Mouse (Mus musculus): ENCODE measurements around the gene Kdm6b. TPM values are rescaled to one million over a fixed set of nuclear protein-coding genes. Genes with fewer than 3 reads are reported as not detected.

Gene Kdm6b
- polyA plus RNA-seq, 1 experiment: 23.3 TPM

DNA sequence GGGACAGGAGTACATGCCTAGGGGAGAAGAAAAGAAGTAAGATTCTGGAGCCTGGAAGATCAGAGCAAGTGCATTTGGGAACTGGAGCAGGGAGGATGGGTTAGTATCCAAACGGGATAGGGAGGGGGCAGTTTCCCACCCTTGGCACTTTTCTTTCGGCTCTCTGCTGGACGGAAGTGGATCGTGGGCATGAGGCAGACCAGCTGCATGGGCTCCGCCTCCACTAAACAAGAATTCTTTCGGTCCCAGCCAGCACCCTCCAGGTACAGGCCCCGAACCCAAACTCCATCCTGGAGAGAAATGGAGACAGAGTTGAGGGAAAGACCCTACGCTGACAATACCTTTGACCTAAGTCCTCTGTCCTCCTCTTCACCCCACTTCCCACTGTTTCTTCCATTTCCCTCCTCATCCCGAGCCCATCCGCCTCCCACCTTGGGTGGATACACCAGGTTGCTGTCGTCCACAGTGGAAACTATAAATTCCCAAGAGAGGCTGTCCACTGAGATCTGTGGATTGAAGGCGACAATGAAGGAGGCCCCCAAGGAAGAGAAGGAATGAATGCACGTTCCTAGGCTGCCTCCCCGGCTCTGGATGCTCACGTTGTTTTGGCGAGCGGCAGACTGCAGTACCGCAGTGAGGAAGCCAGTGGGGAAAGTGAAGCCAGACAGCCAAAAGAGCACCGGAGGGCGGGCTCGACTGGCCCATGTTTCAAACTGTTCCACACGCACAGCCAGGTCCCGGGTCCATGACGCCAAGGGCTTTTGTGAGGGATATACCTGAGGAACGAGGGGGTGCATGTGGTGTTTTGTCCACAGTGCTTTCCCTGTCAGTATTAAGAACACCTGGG is 7.9 kb upstream of the Kdm6b start:
- Histone ChIP-seq H3K27me3 (ENCODE audit: control insufficient read depth, insufficient read depth, low read length, poor library complexity, severe bottlenecking) (no peaks in the 10 kb centered on the region), H3K36me3 (ENCODE audit: control insufficient read depth, insufficient read depth, low read length, poor library complexity, severe bottlenecking) (no peaks in the 10 kb centered on the region), H3K4me1 (ENCODE audit: control insufficient read depth, insufficient read depth, low read length) (peaks cover 5% of the 10 kb centered on the region), H3K9ac (ENCODE audit: low read depth, poor library complexity, severe bottlenecking) (0 out of 2 replicates have a peak overlapping the region, but pooled peaks have one; percentile 8), H3K27ac (ENCODE audit: insufficient read depth, low read length) (no peak overlapping the region), H3K9me3 (replicated peaks; ENCODE audit: control insufficient read depth, insufficient read depth, low read length, poor library complexity, severe bottlenecking) (no peaks in the 10 kb centered on the region), H3K4me3 (ENCODE audit: low read depth, low read length) (no peak overlapping the region)
- TF ChIP-seq CTCF (IDR thresholded peaks at IDR 0.05; ENCODE audit: low read depth, low read length) (no peak), POLR2A (IDR thresholded peaks at IDR 0.05; ENCODE audit: insufficient read depth, low read length) (no peak)

DNA sequence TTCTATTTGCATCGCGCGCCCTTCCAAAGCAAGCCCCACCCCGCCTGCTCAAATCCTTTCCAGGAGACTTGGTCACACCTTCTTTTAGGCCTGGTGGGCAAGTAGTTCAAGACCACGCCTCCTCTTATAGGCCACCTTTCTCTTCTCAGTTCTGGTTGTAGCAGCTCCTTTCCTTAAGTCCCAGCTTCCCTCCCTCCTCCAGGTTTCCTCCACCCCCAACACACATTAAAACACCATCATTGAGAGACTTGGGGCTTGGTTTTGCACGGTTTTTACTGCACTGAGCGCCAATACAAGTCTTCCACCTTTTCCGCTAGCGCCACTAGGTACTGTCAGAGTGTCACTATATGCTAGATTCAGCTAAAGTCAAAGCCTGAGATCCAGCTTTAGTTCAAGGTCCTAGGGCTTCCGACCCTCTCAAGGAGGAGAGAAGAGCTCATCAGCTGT is 7.1 kb upstream of the Kdm6b start:
- Histone ChIP-seq H3K9me3 (replicated peaks; ENCODE audit: control insufficient read depth, insufficient read depth, low read length, poor library complexity, severe bottlenecking) (no peaks in the 10 kb centered on the region), H3K27ac (ENCODE audit: insufficient read depth, low read length) (no peak overlapping the region), H3K27me3 (ENCODE audit: control insufficient read depth, insufficient read depth, low read length, poor library complexity, severe bottlenecking) (no peaks in the 10 kb centered on the region), H3K9ac (ENCODE audit: low read depth, poor library complexity, severe bottlenecking) (0 out of 2 replicates have a peak overlapping the region, but pooled peaks have one; percentile 8), H3K36me3 (ENCODE audit: control insufficient read depth, insufficient read depth, low read length, poor library complexity, severe bottlenecking) (no peaks in the 10 kb centered on the region), H3K4me3 (ENCODE audit: low read depth, low read length) (peak overlapping the region; percentile 76), H3K4me1 (ENCODE audit: control insufficient read depth, insufficient read depth, low read length) (peaks cover 5% of the 10 kb centered on the region)
- TF ChIP-seq POLR2A (IDR thresholded peaks at IDR 0.05; ENCODE audit: insufficient read depth, low read length) (no peak), CTCF (IDR thresholded peaks at IDR 0.05; ENCODE audit: low read depth, low read length) (no peak), EP300 (IDR thresholded peaks at IDR 0.05; ENCODE audit: insufficient read depth, low read depth, low read length) (no peak)

DNA sequence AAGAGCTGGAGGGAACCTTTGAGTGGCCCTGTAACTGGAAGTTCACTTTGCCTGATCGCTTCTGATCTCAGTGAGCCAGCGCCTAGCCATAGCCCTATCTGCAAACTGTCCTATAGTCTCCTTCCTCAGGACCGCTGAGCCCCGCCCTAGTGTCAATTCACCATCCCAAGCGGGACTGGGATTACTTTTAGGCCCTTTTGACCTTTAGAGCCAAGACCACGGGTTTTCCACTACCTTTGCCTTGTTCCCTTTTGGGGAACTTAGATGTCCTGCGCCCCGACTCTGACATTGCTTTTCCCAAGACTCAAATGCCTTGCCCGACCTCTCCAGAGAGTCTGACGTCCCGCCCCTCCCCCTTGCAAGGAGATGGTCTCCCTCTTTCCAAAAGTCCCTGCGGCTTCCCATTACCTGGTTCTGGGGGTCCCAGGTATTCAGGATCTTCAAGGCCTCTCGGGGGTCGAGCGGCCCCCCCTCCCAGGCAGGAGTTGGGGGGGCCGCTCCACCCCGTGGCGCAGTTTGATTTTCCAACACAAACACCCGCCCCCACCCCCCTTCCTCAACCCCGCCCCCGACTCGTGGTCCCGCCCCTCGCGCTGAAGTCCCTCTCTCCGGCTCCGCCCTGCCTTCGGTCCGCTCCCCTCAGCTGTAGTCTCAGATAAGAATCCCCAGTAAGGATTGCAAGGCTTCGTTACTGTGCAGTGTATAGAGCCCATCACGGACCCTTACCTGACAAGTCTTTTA is 6.5 kb upstream of the Kdm6b start:
- Histone ChIP-seq H3K9me3 (replicated peaks; ENCODE audit: control insufficient read depth, insufficient read depth, low read length, poor library complexity, severe bottlenecking) (no peaks in the 10 kb centered on the region), H3K9ac (ENCODE audit: low read depth, poor library complexity, severe bottlenecking) (peak overlapping the region; percentile 16; the same call in 1 of the 2 replicates), H3K27me3 (ENCODE audit: control insufficient read depth, insufficient read depth, low read length, poor library complexity, severe bottlenecking) (no peaks in the 10 kb centered on the region), H3K27ac (ENCODE audit: insufficient read depth, low read length) (no peak overlapping the region), H3K4me1 (ENCODE audit: control insufficient read depth, insufficient read depth, low read length) (peaks cover 5% of the 10 kb centered on the region), H3K36me3 (ENCODE audit: control insufficient read depth, insufficient read depth, low read length, poor library complexity, severe bottlenecking) (no peaks in the 10 kb centered on the region), H3K4me3 (ENCODE audit: low read depth, low read length) (peak overlapping the region; percentile 76)
- TF ChIP-seq EP300 (IDR thresholded peaks at IDR 0.05; ENCODE audit: insufficient read depth, low read depth, low read length) (no peak), POLR2A (IDR thresholded peaks at IDR 0.05; ENCODE audit: insufficient read depth, low read length) (no peak), CTCF (IDR thresholded peaks at IDR 0.05; ENCODE audit: low read depth, low read length) (no peak)

DNA sequence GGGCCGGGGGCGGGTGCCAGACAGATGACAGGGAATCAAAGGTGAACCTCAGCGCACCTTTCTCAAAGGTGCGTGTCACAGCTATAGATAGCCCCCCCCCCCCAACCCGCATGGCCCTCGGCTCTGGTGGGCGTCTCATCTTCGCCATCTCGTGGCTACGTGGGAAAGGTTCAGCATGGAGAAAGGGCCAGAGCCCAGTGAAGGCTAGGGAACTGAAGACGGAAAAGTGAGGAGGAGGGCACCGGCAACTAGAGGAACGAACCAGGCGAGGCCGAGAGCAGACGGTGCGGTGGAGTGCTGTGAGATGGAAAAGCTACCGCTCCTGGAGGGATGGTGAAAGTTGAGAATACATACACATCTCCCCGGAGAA is 6.0 kb upstream of the Kdm6b start:
- peaks cover 7% of the 10 kb centered on the region for H3K4me1 ChIP-seq (ENCODE audit: control insufficient read depth, insufficient read depth, low read length)
- H3K9me3 ChIP-seq (replicated peaks; ENCODE audit: control insufficient read depth, insufficient read depth, low read length, poor library complexity, severe bottlenecking): no peaks in the 10 kb centered on the region

DNA sequence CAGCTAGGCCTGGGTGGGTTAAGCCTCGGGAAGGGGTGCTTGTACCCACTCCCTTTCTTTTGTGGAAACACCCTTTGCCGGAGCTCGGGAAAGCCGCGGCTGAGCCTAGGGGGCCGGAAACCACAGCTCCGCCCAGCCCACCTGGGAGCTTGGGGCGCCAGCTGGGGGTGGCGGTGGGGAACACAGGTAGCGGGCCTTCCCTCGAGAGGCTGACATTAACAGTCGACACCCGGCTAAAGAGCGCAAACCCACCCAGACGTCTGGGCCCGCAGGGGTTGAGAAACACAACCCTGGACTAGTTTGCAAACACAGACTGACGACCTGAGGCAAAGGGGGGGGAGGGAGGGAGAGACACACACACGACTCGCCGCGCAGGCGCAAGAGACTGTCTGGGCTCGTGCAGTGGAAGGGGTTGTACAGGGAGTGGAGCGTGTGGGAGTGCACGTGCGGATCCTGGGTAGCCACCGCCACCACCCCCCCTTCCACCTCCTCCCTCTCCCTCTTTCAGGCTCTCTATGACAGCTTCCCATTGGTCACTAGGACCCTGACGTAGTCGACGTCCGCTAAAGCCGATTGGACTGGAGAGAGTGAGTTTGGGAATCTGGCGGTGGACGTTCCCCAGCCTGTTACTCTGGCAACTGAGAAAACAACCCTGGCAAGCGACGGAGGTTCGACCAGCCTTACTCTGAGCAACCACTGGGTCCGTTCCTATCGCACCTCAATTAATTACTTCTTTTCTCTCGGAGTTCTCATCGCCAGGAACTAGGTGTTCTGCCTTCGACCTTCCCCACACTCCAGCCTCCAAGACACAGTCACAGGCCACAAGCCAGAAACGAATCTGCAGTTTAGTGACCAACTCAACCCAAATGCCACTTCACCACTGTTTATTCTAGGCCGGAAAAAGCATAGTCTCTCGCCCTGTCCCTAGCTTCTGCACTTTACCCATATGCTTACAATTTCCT is 5.3 kb upstream of the Kdm6b start:
- TF ChIP-seq POLR2A (IDR thresholded peaks at IDR 0.05; ENCODE audit: insufficient read depth, low read length): peak; percentile 25
- peak; percentile 64; the same call in 1 of the 2 replicates for TF ChIP-seq EP300 (IDR thresholded peaks at IDR 0.05; ENCODE audit: insufficient read depth, low read depth, low read length)
- no peak for TF ChIP-seq CTCF (IDR thresholded peaks at IDR 0.05; ENCODE audit: low read depth, low read length)
- peak overlapping the region; percentile 71 for H3K4me3 ChIP-seq (ENCODE audit: low read depth, low read length)
- no peaks in the 10 kb centered on the region for H3K9me3 ChIP-seq (replicated peaks; ENCODE audit: control insufficient read depth, insufficient read depth, low read length, poor library complexity, severe bottlenecking)
- H3K27me3 ChIP-seq (ENCODE audit: control insufficient read depth, insufficient read depth, low read length, poor library complexity, severe bottlenecking): no peaks in the 10 kb centered on the region
- H3K4me1 ChIP-seq (ENCODE audit: control insufficient read depth, insufficient read depth, low read length): peaks cover 11% of the 10 kb centered on the region
- peak overlapping the region; percentile 79 for H3K9ac ChIP-seq (ENCODE audit: low read depth, poor library complexity, severe bottlenecking)
- H3K27ac ChIP-seq (ENCODE audit: insufficient read depth, low read length): peak overlapping the region; percentile 81
- no peaks in the 10 kb centered on the region for H3K36me3 ChIP-seq (ENCODE audit: control insufficient read depth, insufficient read depth, low read length, poor library complexity, severe bottlenecking)

More for the DNA sequence above, 6.0 kb upstream of the Kdm6b start:
- H3K4me3 ChIP-seq (ENCODE audit: low read depth, low read length): peak overlapping the region; percentile 46
- H3K27me3 ChIP-seq (ENCODE audit: control insufficient read depth, insufficient read depth, low read length, poor library complexity, severe bottlenecking): no peaks in the 10 kb centered on the region
- peak overlapping the region; percentile 16; the same call in 1 of the 2 replicates for H3K9ac ChIP-seq (ENCODE audit: low read depth, poor library complexity, severe bottlenecking)
- no peak overlapping the region for H3K27ac ChIP-seq (ENCODE audit: insufficient read depth, low read length)
- H3K36me3 ChIP-seq (ENCODE audit: control insufficient read depth, insufficient read depth, low read length, poor library complexity, severe bottlenecking): no peaks in the 10 kb centered on the region
- TF ChIP-seq POLR2A (IDR thresholded peaks at IDR 0.05; ENCODE audit: insufficient read depth, low read length): no peak
- no peak for TF ChIP-seq EP300 (IDR thresholded peaks at IDR 0.05; ENCODE audit: insufficient read depth, low read depth, low read length)
- no peak for TF ChIP-seq CTCF (IDR thresholded peaks at IDR 0.05; ENCODE audit: low read depth, low read length)

Data from ES-Bruce4 (cell line).